Comparison of ENCODE assay signal across 8 mouse cellular contexts in genomic region chr2:34961481-34962036, GRCm38 (mm10). TPM values are rescaled to one million over a fixed set of nuclear protein-coding genes. Genes with fewer than 3 reads are reported as not detected.
DNase-seq lines count a peak whose midpoint lies in the region; ATAC-seq and TF ChIP-seq lines count a peak whose summit lies in the region.

Gene Traf1, minus strand, starts transcription at chr2:34961772.

- peak within 1 kb of the TSS; percentile 8; the same call in 1 of the 2 replicates for H3K9ac ChIP-seq in ES-Bruce4 (ENCODE audit: low read depth, poor library complexity, severe bottlenecking)
- peak within 1 kb of the TSS; percentile 32; the same call in 1 of the 2 replicates for H3K9ac ChIP-seq in lung, embryonic 15.5 days

- peaks cover 5% of the 10 kb centered on the region for H3K4me1 ChIP-seq in ES-Bruce4 (ENCODE audit: control insufficient read depth, insufficient read depth, low read length)
- peaks cover 6% of the 10 kb centered on the region; the same call in 1 of the 2 replicates for H3K4me1 ChIP-seq in bone marrow, adult 2 months (ENCODE audit: control insufficient read depth, insufficient read depth, low read length)
- peaks cover 24% of the 10 kb centered on the region for H3K4me1 ChIP-seq in heart, embryonic 10.5 days
- H3K4me1 ChIP-seq in lung, embryonic 15.5 days: peaks cover 25% of the 10 kb centered on the region
- peaks cover 14% of the 10 kb centered on the region for H3K4me1 ChIP-seq in small intestine, adult 2 months (ENCODE audit: control insufficient read depth, insufficient read depth, insufficient read length, low read length)

- no peak for TF ChIP-seq CTCF in ES-Bruce4 (IDR thresholded peaks at IDR 0.05; ENCODE audit: low read depth, low read length)
- TF ChIP-seq CTCF in bone marrow, adult 2 months (IDR thresholded peaks at IDR 0.05; ENCODE audit: control insufficient read depth, insufficient read depth, low read length): no peak
- no peak for TF ChIP-seq CTCF in small intestine, adult 2 months (IDR thresholded peaks at IDR 0.05; ENCODE audit: extremely low read depth, insufficient read length, insufficient replicate concordance, low read depth, low read length)

- no peak for DNase-seq in heart, embryonic 10.5 days (ENCODE audit: low spot score)
- DNase-seq in kidney, adult 8-10 months: peak; percentile 40 to 56
- no peak for DNase-seq in right cerebral cortex, postnatal 36 days (ENCODE audit: low spot score in 2 of 2)

- H3K9me3 ChIP-seq in ES-Bruce4 (replicated peaks; ENCODE audit: control insufficient read depth, insufficient read depth, low read length, poor library complexity, severe bottlenecking): no peaks in the 10 kb centered on the region
- H3K9me3 ChIP-seq in heart, embryonic 10.5 days: no peaks in the 10 kb centered on the region
- H3K9me3 ChIP-seq in lung, embryonic 15.5 days: no peaks in the 10 kb centered on the region

- H3K4me3 ChIP-seq in ES-Bruce4 (ENCODE audit: low read depth, low read length): peak within 1 kb of the TSS; percentile 52
- peak within 1 kb of the TSS; percentile 54 for H3K4me3 ChIP-seq in bone marrow, adult 2 months (replicated peaks; ENCODE audit: control insufficient read depth, low read depth, low read length)
- peak within 1 kb of the TSS; percentile 56 for H3K4me3 ChIP-seq in heart, embryonic 10.5 days
- peak within 1 kb of the TSS; percentile 35 for H3K4me3 ChIP-seq in lung, embryonic 15.5 days
- H3K4me3 ChIP-seq in small intestine, adult 2 months (ENCODE audit: low read depth, low read length): peak within 1 kb of the TSS; percentile 67

- no peak for TF ChIP-seq EP300 in ES-Bruce4 (IDR thresholded peaks at IDR 0.05; ENCODE audit: insufficient read depth, low read depth, low read length)

- no peaks in the 10 kb centered on the region for H3K36me3 ChIP-seq in ES-Bruce4 (ENCODE audit: control insufficient read depth, insufficient read depth, low read length, poor library complexity, severe bottlenecking)
- no peaks in the 10 kb centered on the region for H3K36me3 ChIP-seq in heart, embryonic 10.5 days
- no peaks in the 10 kb centered on the region for H3K36me3 ChIP-seq in lung, embryonic 15.5 days
- H3K36me3 ChIP-seq in small intestine, adult 2 months (ENCODE audit: control insufficient read depth, insufficient read depth, low read length): no peaks in the 10 kb centered on the region

- H3K4me2 ChIP-seq in lung, embryonic 15.5 days: peak within 1 kb of the TSS; percentile 66

- WGBS in bone marrow, adult 2 months: under 1% methylated on average over 20 of the region's 20 CpGs
- WGBS in heart, embryonic 10.5 days: 11% methylated on average over 20 of the region's 20 CpGs
- WGBS in lung, embryonic 15.5 days: 7% methylated on average over 20 of the region's 20 CpGs
- 5% methylated on average over 20 of the region's 20 CpGs for WGBS in small intestine, adult 2 months

- no peak within 1 kb of the TSS for H3K27ac ChIP-seq in ES-Bruce4 (ENCODE audit: insufficient read depth, low read length)
- H3K27ac ChIP-seq in bone marrow, adult 2 months (ENCODE audit: control insufficient read depth, insufficient read depth, low read depth, low read length, poor library complexity): peak within 1 kb of the TSS; percentile 80
- H3K27ac ChIP-seq in heart, embryonic 10.5 days: peak within 1 kb of the TSS; percentile 74; the same call in 1 of the 2 replicates
- H3K27ac ChIP-seq in lung, embryonic 15.5 days: 0 out of 2 replicates have a peak within 1 kb of the TSS, but pooled peaks have one; percentile 33
- H3K27ac ChIP-seq in small intestine, adult 2 months (ENCODE audit: insufficient read depth, low read depth, low read length): peak within 1 kb of the TSS; percentile 92

- TF ChIP-seq POLR2A in ES-Bruce4 (IDR thresholded peaks at IDR 0.05; ENCODE audit: insufficient read depth, low read length): no peak
- TF ChIP-seq POLR2A in bone marrow, adult 2 months (IDR thresholded peaks at IDR 0.05; ENCODE audit: borderline replicate concordance, control insufficient read depth, low read depth, low read length): no peak
- no peak for TF ChIP-seq POLR2A in small intestine, adult 2 months (IDR thresholded peaks at IDR 0.05; ENCODE audit: low read depth, low read length)

- no peaks in the 10 kb centered on the region for H3K27me3 ChIP-seq in ES-Bruce4 (ENCODE audit: control insufficient read depth, insufficient read depth, low read length, poor library complexity, severe bottlenecking)
- peaks cover 8% of the 10 kb centered on the region for H3K27me3 ChIP-seq in heart, embryonic 10.5 days (ENCODE audit: insufficient read depth, poor library complexity, severe bottlenecking)
- no peaks in the 10 kb centered on the region for H3K27me3 ChIP-seq in lung, embryonic 15.5 days
- no peaks in the 10 kb centered on the region for H3K27me3 ChIP-seq in small intestine, adult 2 months (ENCODE audit: control insufficient read depth, insufficient read depth, low read length)

- peak; percentile 76 for ATAC-seq in lung, embryonic 15.5 days (ENCODE audit: borderline replicate concordance, extremely low read depth, low FRiP score, low TSS enrichment)
- ATAC-seq in cerebellum, adult (ENCODE audit: insufficient number of reproducible peaks, low FRiP score, low TSS enrichment): no peak

RNA-seq across cellular contexts. Expression of gene Traf1, which starts in this region (rescaled TPM):
- 1.2 and 5.1 TPM in 2 replicates for polyA plus RNA-seq in ES-Bruce4 (2011; ENCODE audit: insufficient read depth, insufficient read length, low read depth, missing spikeins)
- 6.7 and 9.8 TPM in 2 replicates for polyA plus RNA-seq in bone marrow, adult 2 months (2011; ENCODE audit: insufficient read depth, insufficient read length, low replicate concordance, missing spikeins)
- polyA plus RNA-seq in heart, embryonic 10.5 days (2016; fragmentation: Nextera tagmentation; extraction: Ambion mirVana): 0.78 and 0.85 TPM in 2 replicates
- polyA plus RNA-seq in lung, embryonic 15.5 days (2015; fragmentation: Nextera tagmentation; extraction: Ambion mirVana): 1.9 and 2.7 TPM in 2 replicates
- polyA plus RNA-seq in small intestine, adult 2 months (2012; rRNA removed): 3.8 and 6.1 TPM in 2 replicates

Comparison
In these comparisons a context has a peak if more than half of its experiments do, and no peak if none do; other contexts are left out.
1. DNase-seq: peak in kidney, adult 8-10 months (2 of 2); none in heart, embryonic 10.5 days (single experiment) and right cerebral cortex, postnatal 36 days (0 of 2).
2. Peak in every context shown above with its lines, with median percentiles within 50 percentile points of each other: H3K4me3 ChIP-seq.